ENCODE assay signal across 24 mouse cellular contexts in genomic region chr17:47750101-47750500, GRCm38 (mm10). TPM values are rescaled to one million over a fixed set of nuclear protein-coding genes. Genes with fewer than 3 reads are reported as not detected.
"Had no signal": no experiment of that assay in that cellular context is flagged by ENCODE, and none has a peak within 500 bp of the region (broad histone marks: within the 10 kb centered on the region; RNA-seq: fewer than 3 reads in every experiment).

No protein-coding gene starts in this region.

- H3K4me1 ChIP-seq: limb, embryonic 12.5 days had no signal

- H3K4me2 ChIP-seq: limb, embryonic 12.5 days; limb, embryonic 15.5 days; lung, embryonic 15.5 days; midbrain, embryonic 11.5 days had no signal

- H3K9ac ChIP-seq: limb, embryonic 12.5 days; limb, embryonic 15.5 days; lung, embryonic 15.5 days had no signal

- H3K4me3 ChIP-seq: limb, embryonic 12.5 days; limb, embryonic 15.5 days; lung, embryonic 15.5 days had no signal

- H3K9me3 ChIP-seq: limb, embryonic 15.5 days; lung, embryonic 15.5 days had no signal

- H3K27me3 ChIP-seq: limb, embryonic 12.5 days; limb, embryonic 15.5 days; lung, embryonic 15.5 days had no signal

- DNase-seq: kidney, adult 11 months; kidney, adult 9 months; kidney, postnatal 14 days; kidney, postnatal 4 days; left cerebral cortex, postnatal 4 days; lung, adult 18-20 months; lung, postnatal 10 days; lung, postnatal 4 days; midbrain, embryonic 14.5 days; thymus, adult 18-20 months; thymus, postnatal 4 days had no signal

- ATAC-seq: inflammation-experienced regulatory T-cells, adult 6 months had no signal

- H3K27ac ChIP-seq: limb, embryonic 12.5 days; limb, embryonic 15.5 days had no signal

- H3K36me3 ChIP-seq: limb, embryonic 12.5 days; lung, embryonic 15.5 days had no signal

RNA-seq across cellular contexts. Expression of gene Pgc, which starts 23.5 kb away (rescaled TPM):
- total RNA-seq: layer of hippocampus, adult 18-20 months; layer of hippocampus, postnatal 14 days; left cerebral cortex, adult 8-10 months; left cerebral cortex, postnatal 14 days; left cerebral cortex, postnatal 4 days; megakaryocyte progenitor cell, adult 5-6 weeks; megakaryocyte-erythroid progenitor cell, adult 5-6 weeks had no signal
- polyA plus RNA-seq: inflammation-experienced regulatory T-cells, adult 6 months; limb, embryonic 12.5 days; midbrain, embryonic 11.5 days; midbrain, embryonic 14.5 days; neural tube, embryonic 11.5 days; neural tube, embryonic 14.5 days had no signal

RNA-seq across cellular contexts. Expression of gene Prickle4, which starts 55.6 kb away (rescaled TPM):
- total RNA-seq: megakaryocyte-erythroid progenitor cell, adult 5-6 weeks had no signal
- polyA plus RNA-seq: inflammation-experienced regulatory T-cells, adult 6 months; limb, embryonic 12.5 days; midbrain, embryonic 14.5 days had no signal

RNA-seq across cellular contexts. Expression of gene Gm21981, which starts 55.8 kb away (rescaled TPM):
- polyA plus RNA-seq: inflammation-experienced regulatory T-cells, adult 6 months had no signal
